Mouse (Mus musculus): ENCODE measurements at regions not wholly inside any gene's neighbourhood (a gene's known extent, or its start where the extent isn't known, plus 50 kb on each side); places are given as distances from the start of the nearest gene placed in this dataset.
A peak's percentile ranks its signal among the peaks of the same experiment; 100 is the strongest.

DNA sequence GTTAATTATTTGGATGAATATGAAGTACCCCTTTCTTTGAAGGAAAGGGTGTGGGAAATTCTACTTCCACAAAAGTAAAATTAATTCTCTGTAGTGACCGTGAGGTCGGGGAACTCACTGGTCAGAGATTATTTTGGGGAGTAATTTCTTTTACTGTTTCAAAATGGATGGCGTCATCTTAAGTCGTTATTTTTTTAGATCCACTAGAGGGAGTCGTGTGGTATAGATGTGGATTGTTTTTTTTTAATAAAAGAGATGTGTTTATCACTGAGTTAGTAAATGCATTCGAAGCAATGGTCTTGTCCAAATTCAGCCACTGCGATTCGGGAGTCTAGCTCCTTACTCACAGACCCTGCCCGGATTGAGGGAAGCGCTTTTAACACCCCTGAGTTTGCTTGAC lies 100.8 kb upstream of the Lsm14a start:
- 61% methylated on average over 10 of the region's 10 CpGs for WGBS
- H3K36me3 ChIP-seq: no peaks in the 10 kb centered on the region

GRCm38 (mm10) chr7:34484908-34485598 lies 91.9 kb upstream of the Lsm14a start:
- ATAC-seq (ENCODE audit: insufficient number of reproducible peaks, low FRiP score, low TSS enrichment, low read depth): peak; percentile 79
- H3K4me3 ChIP-seq (replicated peaks): no peak overlapping the region
- H3K27me3 ChIP-seq: no peaks in the 10 kb centered on the region
- 0 out of 2 replicates have a peak, but pooled peaks cover 4% of the 10 kb centered on the region for H3K4me1 ChIP-seq
- 46% methylated on average over 18 of the region's 18 CpGs for WGBS
- no peak overlapping the region for H3K9ac ChIP-seq
- H3K4me2 ChIP-seq (replicated peaks): 0 out of 2 replicates have a peak overlapping the region, but pooled peaks have one; percentile 5
- no peaks in the 10 kb centered on the region for H3K36me3 ChIP-seq
- H3K9me3 ChIP-seq (replicated peaks): no peaks in the 10 kb centered on the region
- peak overlapping the region; percentile 6; the same call in 1 of the 2 replicates for H3K27ac ChIP-seq (replicated peaks)

More for the DNA sequence above, 100.8 kb upstream of the Lsm14a start:
- H3K27me3 ChIP-seq: no peaks in the 10 kb centered on the region
- no peak overlapping the region for H3K9ac ChIP-seq
- no peak for ATAC-seq (ENCODE audit: insufficient number of reproducible peaks, low FRiP score, low TSS enrichment, low read depth)
- no peaks in the 10 kb centered on the region for H3K9me3 ChIP-seq (replicated peaks)
- no peak overlapping the region for H3K4me2 ChIP-seq (replicated peaks)
- no peak overlapping the region for H3K4me3 ChIP-seq (replicated peaks)
- H3K4me1 ChIP-seq: no peaks in the 10 kb centered on the region
- H3K27ac ChIP-seq (replicated peaks): no peak overlapping the region

- H3K4me1 ChIP-seq: 0 out of 2 replicates have a peak, but pooled peaks cover 4% of the 10 kb centered on the region
- no peak overlapping the region for H3K9ac ChIP-seq
- no peak for ATAC-seq (ENCODE audit: insufficient number of reproducible peaks, low FRiP score, low TSS enrichment, low read depth)
- no peak overlapping the region for H3K27ac ChIP-seq (replicated peaks)
- H3K9me3 ChIP-seq (replicated peaks): no peaks in the 10 kb centered on the region
- WGBS: 82% methylated on average over 9 of the region's 9 CpGs
- no peaks in the 10 kb centered on the region for H3K27me3 ChIP-seq
- H3K4me2 ChIP-seq (replicated peaks): no peak overlapping the region
- H3K4me3 ChIP-seq (replicated peaks): no peak overlapping the region
- H3K36me3 ChIP-seq: no peaks in the 10 kb centered on the region
Observed at GRCm38 (mm10) chr7:34483368-34483767, 90.3 kb upstream of the Lsm14a start.

DNA sequence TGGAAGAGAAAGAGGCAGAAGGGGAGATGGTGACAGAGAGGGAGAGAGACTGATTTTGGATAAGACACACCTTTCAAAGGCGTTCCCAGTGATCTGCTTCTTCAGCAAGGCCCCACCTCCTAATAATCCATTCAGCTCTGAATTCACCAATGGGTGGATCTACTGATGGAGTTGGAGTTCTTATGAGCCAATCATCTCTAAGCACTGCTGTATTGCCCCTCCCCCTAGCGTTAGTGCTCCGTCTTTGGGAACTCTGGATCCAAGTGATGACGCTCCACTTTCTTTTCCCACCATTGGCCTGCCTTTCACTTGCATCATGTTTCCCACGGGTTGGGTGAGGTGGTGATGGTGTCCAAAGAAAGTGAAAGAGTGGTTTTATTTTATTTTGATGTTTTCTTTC lies 87.7 kb upstream of the Lsm14a start:
- no peak for ATAC-seq (ENCODE audit: insufficient number of reproducible peaks, low FRiP score, low TSS enrichment, low read depth)
- no peak overlapping the region for H3K9ac ChIP-seq
- 70% methylated on average over 5 of the region's 5 CpGs for WGBS
- H3K4me1 ChIP-seq: 0 out of 2 replicates have a peak, but pooled peaks cover 4% of the 10 kb centered on the region
- no peak overlapping the region for H3K4me2 ChIP-seq (replicated peaks)
- no peaks in the 10 kb centered on the region for H3K36me3 ChIP-seq
- no peaks in the 10 kb centered on the region for H3K9me3 ChIP-seq (replicated peaks)
- no peaks in the 10 kb centered on the region for H3K27me3 ChIP-seq
- no peak overlapping the region for H3K27ac ChIP-seq (replicated peaks)
- no peak overlapping the region for H3K4me3 ChIP-seq (replicated peaks)

GRCm38 (mm10) chr7:34471003-34471402 lies 77.9 kb upstream of the Lsm14a start:
- Histone ChIP-seq H3K27ac (replicated peaks) (no peak overlapping the region), H3K4me2 (replicated peaks) (peak overlapping the region; percentile 27; the same call in 1 of the 2 replicates), H3K27me3 (no peaks in the 10 kb centered on the region), H3K36me3 (no peaks in the 10 kb centered on the region), H3K9ac (no peak overlapping the region), H3K4me3 (replicated peaks) (no peak overlapping the region), H3K4me1 (no peaks in the 10 kb centered on the region), H3K9me3 (replicated peaks) (no peaks in the 10 kb centered on the region)
- WGBS: 30% methylated on average over 14 of the region's 14 CpGs
- ATAC-seq (ENCODE audit: insufficient number of reproducible peaks, low FRiP score, low TSS enrichment, low read depth): no peak

- no peaks in the 10 kb centered on the region for H3K36me3 ChIP-seq
- no peaks in the 10 kb centered on the region for H3K9me3 ChIP-seq (replicated peaks)
- no peaks in the 10 kb centered on the region for H3K27me3 ChIP-seq
- no peak overlapping the region for H3K27ac ChIP-seq (replicated peaks)
- H3K4me1 ChIP-seq: no peaks in the 10 kb centered on the region
- whole genome bisulfite sequencing: 58% methylated on average over 9 of the region's 9 CpGs
- no peak overlapping the region for H3K9ac ChIP-seq
- ATAC-seq (ENCODE audit: insufficient number of reproducible peaks, low FRiP score, low TSS enrichment, low read depth): no peak
- H3K4me2 ChIP-seq (replicated peaks): no peak overlapping the region
- H3K4me3 ChIP-seq (replicated peaks): no peak overlapping the region
Observed at GRCm38 (mm10) chr7:34462069-34462468, 69.0 kb upstream of the Lsm14a start.

- ATAC-seq (ENCODE audit: insufficient number of reproducible peaks, low FRiP score, low TSS enrichment, low read depth): no peak
- WGBS: 40% methylated on average over 3 of the region's 3 CpGs
- no peaks in the 10 kb centered on the region for H3K27me3 ChIP-seq
Observed at GRCm38 (mm10) chr7:34459834-34460495, 66.8 kb upstream of the Lsm14a start.

DNA sequence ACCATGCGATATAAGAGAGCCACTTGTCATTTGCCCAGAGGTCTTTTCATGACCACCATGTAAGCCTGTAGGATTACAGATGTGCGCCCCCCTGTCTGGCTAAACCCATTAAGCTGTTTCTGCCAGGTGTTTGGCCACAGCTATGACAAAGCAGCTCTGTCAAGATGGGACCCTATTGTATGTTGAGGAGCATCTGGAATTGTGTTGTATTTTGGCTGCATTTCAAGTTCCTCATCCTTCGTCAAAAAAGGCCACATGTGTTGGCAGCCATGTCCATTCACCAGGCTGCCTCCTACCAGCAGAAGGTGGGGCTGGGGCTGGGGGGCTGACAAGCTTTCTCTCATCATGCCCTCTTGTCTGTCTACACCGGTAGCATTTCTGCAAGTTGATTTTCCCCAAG lies 65.7 kb upstream of the Lsm14a start:
- no peak overlapping the region for H3K9ac ChIP-seq
- H3K27me3 ChIP-seq: no peaks in the 10 kb centered on the region
- H3K4me3 ChIP-seq (replicated peaks): no peak overlapping the region
- H3K4me1 ChIP-seq: no peaks in the 10 kb centered on the region
- 50% methylated on average over 4 of the region's 4 CpGs for WGBS
- no peaks in the 10 kb centered on the region for H3K36me3 ChIP-seq
- no peaks in the 10 kb centered on the region for H3K9me3 ChIP-seq (replicated peaks)
- ATAC-seq (ENCODE audit: insufficient number of reproducible peaks, low FRiP score, low TSS enrichment, low read depth): peak; percentile 34; the same call in 1 of the 2 replicates
- H3K4me2 ChIP-seq (replicated peaks): no peak overlapping the region
- H3K27ac ChIP-seq (replicated peaks): no peak overlapping the region

More at GRCm38 (mm10) chr7:34459834-34460495, 66.8 kb upstream of the Lsm14a start:
- H3K4me2 ChIP-seq (replicated peaks): no peak overlapping the region
- no peaks in the 10 kb centered on the region for H3K4me1 ChIP-seq
- no peaks in the 10 kb centered on the region for H3K36me3 ChIP-seq
- H3K27ac ChIP-seq (replicated peaks): no peak overlapping the region
- H3K9me3 ChIP-seq (replicated peaks): no peaks in the 10 kb centered on the region
- no peak overlapping the region for H3K4me3 ChIP-seq (replicated peaks)
- H3K9ac ChIP-seq: no peak overlapping the region

DNA sequence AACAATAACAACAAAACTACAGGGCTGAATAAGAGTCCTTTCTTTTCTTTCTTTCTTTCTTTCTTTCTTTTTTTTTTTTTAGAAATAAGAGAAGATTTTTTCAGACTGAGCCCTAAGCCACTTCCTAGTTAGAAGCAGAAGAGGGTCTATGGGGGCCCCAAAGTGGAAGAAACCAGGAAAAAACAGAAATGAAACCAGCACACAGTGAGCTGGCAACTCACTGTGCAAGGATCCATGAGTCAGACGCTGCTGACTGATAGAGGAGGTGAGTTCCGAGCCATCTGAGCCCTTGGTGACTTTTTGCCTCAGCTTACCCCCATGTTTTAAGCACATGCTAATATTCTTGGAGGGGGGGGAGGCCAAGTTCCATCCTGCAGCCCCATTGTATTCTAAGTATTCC lies 55.2 kb upstream of the Lsm14a start:
- no peak overlapping the region for H3K4me3 ChIP-seq (replicated peaks)
- no peaks in the 10 kb centered on the region for H3K9me3 ChIP-seq (replicated peaks)
- H3K4me2 ChIP-seq (replicated peaks): no peak overlapping the region
- no peaks in the 10 kb centered on the region for H3K36me3 ChIP-seq
- H3K4me1 ChIP-seq: no peaks in the 10 kb centered on the region
- WGBS: 84% methylated on average over 2 of the region's 2 CpGs
- ATAC-seq (ENCODE audit: insufficient number of reproducible peaks, low FRiP score, low TSS enrichment, low read depth): no peak
- no peak overlapping the region for H3K27ac ChIP-seq (replicated peaks)
- H3K27me3 ChIP-seq: no peaks in the 10 kb centered on the region
- H3K9ac ChIP-seq: no peak overlapping the region

GRCm38 (mm10) chr7:34444263-34444662 lies 51.1 kb upstream of the Lsm14a start:
- Histone ChIP-seq H3K27ac (replicated peaks) (no peak overlapping the region), H3K4me1 (no peaks in the 10 kb centered on the region), H3K9me3 (replicated peaks) (no peaks in the 10 kb centered on the region), H3K27me3 (no peaks in the 10 kb centered on the region), H3K4me2 (replicated peaks) (no peak overlapping the region), H3K36me3 (no peaks in the 10 kb centered on the region), H3K9ac (no peak overlapping the region), H3K4me3 (replicated peaks) (no peak overlapping the region)
- ATAC-seq (ENCODE audit: insufficient number of reproducible peaks, low FRiP score, low TSS enrichment, low read depth): no peak
- 29% methylated on average over 17 of the region's 17 CpGs for WGBS

Measured in embryonic facial prominence, embryonic 15.5 days (tissue).